Mouse (Mus musculus) left cerebral cortex, adult 8-10 months (tissue): ENCODE measurements at regions not wholly inside any gene's neighbourhood (a gene's known extent, or its start where the extent isn't known, plus 50 kb on each side); places are given as distances from the start of the nearest gene placed in this dataset.

ENCODE experiments used
- DNase-seq, 2 experiments: peaks; one replicate each; pipeline ENCODE4 v3.0.0; 2022; ENCODE audit warnings: low spot score in 2 of 2

DNA sequence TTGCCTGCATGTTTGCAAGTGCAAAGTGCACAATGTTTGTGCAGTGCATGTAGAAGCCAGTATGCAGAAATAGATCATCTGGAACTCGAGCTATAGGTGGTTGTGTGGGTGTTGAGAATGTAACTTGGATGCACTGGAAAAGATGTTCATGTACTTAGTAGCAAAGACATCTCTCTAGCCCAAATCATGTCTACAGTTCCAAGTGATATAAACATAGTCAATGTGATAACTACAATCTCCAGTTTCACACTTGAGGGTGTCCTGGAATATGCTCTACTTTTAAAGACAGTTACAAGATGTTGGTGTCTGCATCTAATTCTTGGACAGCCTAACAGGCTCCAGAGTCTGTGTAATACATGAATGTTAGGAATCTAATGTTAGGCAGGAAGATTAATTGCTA is 657.4 kb downstream of the Nsun3 start:
- peak in 1 of 2 experiments; percentile 5 for DNase-seq

- no peak for DNase-seq
Measured at GRCm38 (mm10) chr16:62128147-62128546, 658.5 kb downstream of the Nsun3 start.

DNA sequence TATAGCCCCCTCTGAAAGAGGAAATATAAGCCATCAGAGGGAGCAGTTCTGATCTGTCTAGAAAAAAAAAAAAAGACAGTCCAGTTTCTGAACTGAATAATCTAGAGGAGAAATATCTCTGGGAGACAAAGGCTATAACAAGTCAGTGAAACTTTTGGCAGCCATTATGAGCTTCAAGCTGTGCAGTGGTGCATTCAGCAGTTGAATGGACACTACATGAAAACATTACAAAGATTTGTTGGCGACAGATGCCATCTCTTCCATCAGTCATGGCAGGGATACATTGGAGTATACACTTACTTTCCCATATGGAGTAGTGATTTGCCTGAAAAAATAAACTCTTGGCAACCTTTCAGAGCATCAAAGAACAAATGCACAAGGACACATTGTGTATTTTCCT is 660.8 kb downstream of the Nsun3 start:
- no peak for DNase-seq
